Mouse (Mus musculus) heart, postnatal 25 days (tissue): ENCODE results near the gene Nme3. TPM values are rescaled to one million over a fixed set of nuclear protein-coding genes. Genes with fewer than 3 reads are reported as not detected.

Experiments used
- DNase-seq: peaks from one replicate; pipeline ENCODE4 v3.0.0; 2022; ENCODE audit warnings: low spot score
- intact Hi-C: fragments of 180-260 bp; cut with DNase I; formaldehyde crosslinking; loops from one replicate; pipeline ENCODE4 v1.15.1; 2025
- total RNA-seq, 2 experiments: library from RNA; stranded (reverse); gene quantifications; 2 replicates each; pipeline ENCODE4 v1.2.3; 2021

The Nme3 gene
- 10 to 100 TPM; 33.9 to 35.6 TPM for total RNA-seq

DNA sequence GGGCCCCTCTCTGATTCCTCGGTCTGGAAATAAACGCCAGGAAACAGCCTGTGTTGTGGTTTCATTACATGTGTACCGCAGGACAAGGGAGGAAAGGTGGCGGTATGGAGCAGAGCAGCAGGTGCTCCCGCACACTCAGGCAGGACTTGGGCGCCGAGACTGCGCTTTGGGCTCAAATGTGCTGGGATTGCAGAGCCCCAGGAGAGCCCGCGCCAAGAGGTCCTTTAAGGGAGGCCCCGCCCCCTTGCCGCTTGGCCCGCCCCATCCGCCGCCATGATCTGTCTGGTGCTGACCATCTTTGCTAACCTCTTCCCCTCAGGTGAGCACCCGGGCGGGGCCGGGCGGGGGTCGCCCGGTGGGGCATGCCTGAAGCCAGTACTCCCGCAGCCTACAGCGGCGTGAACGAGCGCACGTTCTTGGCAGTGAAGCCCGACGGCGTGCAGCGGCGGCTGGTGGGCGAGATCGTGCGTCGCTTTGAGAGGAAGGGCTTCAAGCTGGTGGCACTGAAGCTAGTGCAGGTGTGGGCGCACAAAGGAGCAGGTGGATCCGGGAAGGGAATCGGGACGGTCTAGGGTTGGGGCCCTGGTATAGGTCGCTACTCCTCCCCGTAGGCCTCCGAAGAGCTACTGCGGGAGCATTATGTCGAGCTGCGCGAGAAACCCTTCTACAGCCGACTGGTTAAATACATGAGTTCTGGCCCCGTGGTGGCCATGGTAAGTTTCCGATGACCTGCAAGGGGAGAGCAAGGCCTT is at the start of gene Nme3:
Gene Nme3 (plus strand): TSS at position 260 of the 752 bp plus-strand sequence.
- DNase-seq, result peak; percentile 49
- intact Hi-C loops, result loop anchor here (1.0 kb wide), 1 partner anchor 39 kb away; no protein-coding TSS in a partner anchor

- DNase-seq, result no peak
- intact Hi-C loops, result no loop called here
These were observed 48.9 kb upstream of the Nme3 start for GRCm38 (mm10) chr17:24847386-24847785.

GRCm38 (mm10) chr17:24848600-24849031 is 47.7 kb upstream of the Nme3 start:
- DNase-seq, result no peak
- intact Hi-C loops, result loop anchor here (2.0 kb wide), 1 partner anchor 38 kb away; the partner anchor contains the start of genes Nubp2 and Spsb3

DNA sequence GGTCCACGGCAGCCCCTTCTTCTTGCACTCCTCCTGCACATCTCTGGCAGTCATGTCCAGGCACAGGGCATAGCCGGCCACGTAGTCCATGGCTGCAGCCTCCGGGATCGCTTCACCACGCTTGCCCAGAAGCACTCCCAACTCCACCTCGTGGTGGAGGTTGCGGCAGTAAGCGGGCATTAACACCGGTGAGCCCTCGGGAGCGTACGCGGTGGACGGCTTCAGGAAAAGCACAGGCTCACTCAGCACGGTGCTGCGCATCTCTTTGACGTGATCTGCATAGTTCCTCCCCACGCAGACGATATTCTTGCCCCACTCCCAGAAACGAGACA is 46.6 kb upstream of the Nme3 start:
- no peak for DNase-seq
- intact Hi-C loops, result loop anchor here (2.0 kb wide), 1 partner anchor 37 kb away; the partner anchor contains the start of genes Nubp2 and Spsb3

- intact Hi-C loops, result no loop called here
- DNase-seq, result peak; percentile 95
These were observed 46.1 kb upstream of the Nme3 start, which contains the start of gene Fahd1 for GRCm38 (mm10) chr17:24850065-24850772. Gene Fahd1 (minus strand): TSS chr17:24850364.

DNA sequence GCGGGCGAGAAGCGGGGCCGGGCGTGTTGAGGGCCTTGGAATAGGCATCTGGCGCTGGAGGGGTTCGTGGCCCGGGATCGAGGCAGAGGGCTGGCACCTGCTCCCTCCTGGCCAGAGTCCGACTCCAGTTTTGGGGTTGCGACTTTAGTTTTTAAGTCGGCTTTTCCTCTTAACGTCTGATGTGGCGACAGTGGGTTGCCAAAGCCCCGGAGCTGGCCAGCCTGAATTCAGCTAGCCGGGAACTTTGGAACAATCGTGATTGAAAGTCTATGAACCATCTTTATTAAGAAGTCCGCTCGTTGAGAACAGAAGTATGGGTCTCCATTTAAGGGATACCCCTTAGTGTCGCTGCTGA is 45.5 kb upstream of the Nme3 start:
- intact Hi-C loops, result no loop called here

GRCm38 (mm10) chr17:24851381-24852125 is 44.7 kb upstream of the Nme3 start:
- intact Hi-C loops, result no loop called here
- no peak for DNase-seq

More for the DNA sequence above, 45.5 kb upstream of the Nme3 start:
- DNase-seq, result no peak

DNA sequence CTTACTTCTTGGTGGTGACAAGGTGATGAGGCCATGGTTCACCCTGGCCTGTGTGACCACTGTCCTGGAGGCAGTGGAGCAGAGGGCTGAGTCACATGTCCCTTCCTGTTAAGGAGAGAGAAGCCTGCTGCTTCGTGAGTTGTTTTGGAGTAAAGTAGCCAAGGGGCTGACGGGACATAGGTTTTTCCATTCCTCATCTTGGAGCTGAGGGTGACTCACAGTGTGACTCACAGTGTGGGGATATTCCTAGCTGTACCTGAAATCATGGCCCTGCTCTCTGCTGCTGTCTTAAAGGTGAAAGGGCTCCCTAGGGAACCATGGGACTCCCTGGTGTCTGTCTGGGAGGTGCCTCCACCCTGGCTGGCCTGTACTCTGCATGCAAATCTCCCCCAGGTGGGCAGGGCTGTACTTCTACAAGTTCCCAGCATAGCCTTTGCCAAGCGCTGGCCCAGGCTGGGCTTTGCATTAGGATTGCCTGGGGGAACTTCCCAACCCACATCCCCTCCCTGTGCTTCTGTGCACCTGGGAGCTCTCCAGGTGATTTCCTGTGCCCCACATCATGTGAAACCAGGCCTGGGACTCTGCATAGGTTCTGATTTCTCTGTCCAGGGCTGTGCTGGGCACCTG is 40.3 kb upstream of the Nme3 start:
- DNase-seq, result no peak
- intact Hi-C loops, result no loop called here

GRCm38 (mm10) chr17:24856589-24856988 is 39.7 kb upstream of the Nme3 start:
- DNase-seq, result no peak
- intact Hi-C loops, result no loop called here

- DNase-seq, result no peak
- intact Hi-C loops, result no loop called here
These were observed 38.3 kb upstream of the Nme3 start for GRCm38 (mm10) chr17:24857831-24858470.

- no peak for DNase-seq
These were observed 37.3 kb upstream of the Nme3 start for GRCm38 (mm10) chr17:24858967-24859366.

DNA sequence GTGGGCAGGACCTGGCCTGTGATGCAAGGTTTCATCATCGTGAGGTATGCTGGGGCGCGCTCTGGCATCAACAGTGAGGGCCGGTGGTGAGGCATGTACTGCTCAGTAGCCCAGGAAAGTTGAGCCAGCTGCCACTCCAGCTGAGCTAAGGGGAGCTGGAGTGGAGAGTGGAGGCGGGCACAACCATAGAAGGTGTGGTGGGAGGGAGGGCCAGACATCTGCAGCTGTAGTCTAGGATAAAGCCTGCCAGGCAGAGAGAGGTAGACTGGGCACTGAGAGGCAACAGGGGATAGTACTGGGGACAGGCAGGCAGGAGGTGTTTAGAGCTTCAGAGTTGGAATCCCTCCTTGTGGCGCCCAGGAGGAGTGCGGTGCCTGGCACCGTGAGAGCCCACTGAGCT is 36.2 kb upstream of the Nme3 start:
- intact Hi-C loops, result no loop called here
- DNase-seq, result no peak

More at GRCm38 (mm10) chr17:24858967-24859366, 37.3 kb upstream of the Nme3 start:
- intact Hi-C loops, result no loop called here

DNA sequence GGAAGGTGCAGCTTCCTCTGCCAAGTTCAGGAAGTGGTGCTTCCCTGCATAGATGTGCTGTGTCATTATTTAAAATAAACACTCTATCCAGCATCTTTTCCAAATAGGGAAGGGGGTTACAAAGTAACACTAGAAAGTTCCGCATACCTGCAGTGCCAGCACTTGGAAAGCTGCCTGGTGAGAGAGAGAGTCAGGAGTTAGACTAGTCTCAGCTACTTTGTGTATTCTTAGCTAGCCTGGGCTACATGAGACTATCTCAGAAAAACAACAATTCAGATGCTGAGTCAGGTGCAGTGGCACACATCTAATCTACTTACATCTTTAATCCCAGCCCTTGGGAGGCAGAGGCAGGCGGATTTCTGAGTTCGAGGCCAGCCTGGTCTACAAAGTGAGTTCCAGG is 34.5 kb upstream of the Nme3 start:
- intact Hi-C loops, result no loop called here
- no peak for DNase-seq

- DNase-seq, result no peak
- intact Hi-C loops, result no loop called here
These were observed 30.5 kb upstream of the Nme3 start, which contains the start of gene Igfals for GRCm38 (mm10) chr17:24865776-24866175. Gene Igfals (plus strand): TSS chr17:24865997.

- intact Hi-C loops, result no loop called here
These were observed 28.4 kb upstream of the Nme3 start for GRCm38 (mm10) chr17:24867914-24868313.

DNA sequence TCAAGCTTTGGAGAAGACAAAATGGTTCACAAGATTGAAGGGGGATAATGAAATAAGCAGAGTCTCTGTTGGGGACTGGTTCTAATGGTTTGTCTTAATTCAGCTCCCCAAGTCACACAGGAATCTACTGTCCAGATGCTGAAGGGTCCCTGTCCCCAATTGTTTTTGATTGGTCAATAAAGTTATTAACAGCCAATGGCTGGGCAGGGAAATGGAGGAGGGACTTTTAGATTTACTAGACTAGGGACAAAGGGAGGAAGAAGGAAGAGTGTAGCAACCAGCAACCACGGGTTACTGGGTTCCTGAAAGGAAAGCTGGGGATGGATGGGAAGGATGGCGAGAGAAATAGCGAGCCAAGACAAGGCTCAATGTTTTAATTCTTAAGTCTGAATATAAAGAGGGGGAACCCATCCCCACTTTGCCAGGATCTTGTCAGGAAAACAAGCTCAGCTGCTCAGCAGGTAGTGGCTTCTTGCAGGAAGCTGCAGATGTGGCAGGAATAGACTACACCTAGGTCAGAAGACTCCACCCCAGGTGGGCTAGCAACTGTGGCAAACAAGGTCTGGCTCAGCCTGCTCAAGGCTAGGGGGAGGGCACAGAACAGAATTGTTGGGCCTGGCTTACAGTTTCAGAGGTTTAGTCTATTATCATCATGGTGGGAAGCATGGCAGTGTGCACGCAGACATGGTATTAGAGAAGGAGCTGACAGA is 22.4 kb upstream of the Nme3 start:
- no peak for DNase-seq
- intact Hi-C loops, result no loop called here

More at GRCm38 (mm10) chr17:24867914-24868313, 28.4 kb upstream of the Nme3 start:
- no peak for DNase-seq

GRCm38 (mm10) chr17:24874405-24874745 is 21.9 kb upstream of the Nme3 start:
- intact Hi-C loops, result no loop called here
- no peak for DNase-seq

GRCm38 (mm10) chr17:24874989-24875388 is 21.3 kb upstream of the Nme3 start:
- intact Hi-C loops, result no loop called here
- no peak for DNase-seq
